Mouse (Mus musculus): ENCODE data around the gene Rnaseh2c.
A peak's percentile ranks its signal among the peaks of the same experiment; 100 is the strongest.

The Rnaseh2c gene

DNA sequence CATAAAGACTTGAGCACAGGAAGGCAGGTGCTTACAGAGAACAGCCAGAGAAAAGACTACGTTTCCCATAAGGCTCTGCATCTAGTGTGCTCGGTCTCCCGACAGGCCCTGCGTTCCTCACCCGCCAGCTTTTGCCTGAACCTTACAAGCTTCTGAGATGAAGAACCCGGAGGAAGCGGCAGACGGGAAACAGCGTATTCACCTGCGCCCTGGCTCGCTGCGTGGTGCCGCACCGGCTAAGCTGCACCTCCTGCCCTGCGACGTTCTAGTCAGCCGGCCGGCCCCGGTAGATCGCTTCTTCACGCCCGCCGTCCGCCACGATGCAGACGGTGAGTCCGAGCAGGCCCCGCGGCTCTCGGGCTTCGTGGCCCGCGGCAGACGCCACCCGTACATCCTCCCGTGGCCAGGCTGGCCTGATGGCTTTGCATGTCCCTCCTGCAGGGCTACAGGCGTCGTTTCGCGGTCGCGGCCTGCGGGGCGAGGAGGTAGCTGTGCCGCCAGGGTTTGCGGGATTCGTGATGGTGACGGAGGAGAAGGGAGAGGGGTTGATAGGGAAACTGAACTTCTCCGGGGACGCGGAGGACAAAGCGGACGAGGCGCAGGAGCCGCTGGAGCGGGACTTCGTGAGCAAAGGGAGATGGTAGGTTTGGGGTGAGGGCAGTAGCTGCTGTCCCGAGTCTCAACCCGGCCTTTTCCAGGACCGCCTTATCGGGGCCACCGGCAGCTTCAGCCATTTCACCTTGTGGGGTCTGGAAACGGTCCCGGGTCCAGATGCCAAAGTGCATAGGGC, at the start of gene Rnaseh2c:
Gene Rnaseh2c (plus strand): TSS at position 122 of the 790 bp plus-strand sequence.
- peak; percentile 72 for DNase-seq

- DNase-seq, result no peak
Observed at GRCm38 (mm10) chr19:5553802-5554201, 47.9 kb upstream of the Rnaseh2c start.

DNA sequence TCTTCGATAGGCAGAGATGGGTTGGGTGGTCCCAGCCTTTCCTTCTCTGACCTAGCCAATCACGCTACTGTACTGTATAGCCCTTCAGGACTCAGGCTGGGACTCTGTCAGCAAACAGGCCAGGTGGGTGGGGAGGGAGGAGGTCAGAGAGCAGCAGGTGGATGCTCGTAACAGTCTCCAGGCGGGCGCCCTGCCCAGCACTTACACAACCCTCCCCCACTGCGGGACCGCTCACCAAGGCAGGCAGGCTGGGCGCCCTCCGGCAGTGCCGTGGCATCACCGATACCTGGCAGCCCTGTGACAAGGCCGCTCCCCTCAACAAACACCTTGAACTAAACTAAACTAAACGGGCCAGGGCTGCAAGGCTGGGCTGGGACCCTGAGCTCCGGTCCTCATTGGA, 47.5 kb upstream of the Rnaseh2c start:
- DNase-seq, result no peak

GRCm38 (mm10) chr19:5558169-5558568, 43.5 kb upstream of the Rnaseh2c start:
- no peak for DNase-seq

DNA sequence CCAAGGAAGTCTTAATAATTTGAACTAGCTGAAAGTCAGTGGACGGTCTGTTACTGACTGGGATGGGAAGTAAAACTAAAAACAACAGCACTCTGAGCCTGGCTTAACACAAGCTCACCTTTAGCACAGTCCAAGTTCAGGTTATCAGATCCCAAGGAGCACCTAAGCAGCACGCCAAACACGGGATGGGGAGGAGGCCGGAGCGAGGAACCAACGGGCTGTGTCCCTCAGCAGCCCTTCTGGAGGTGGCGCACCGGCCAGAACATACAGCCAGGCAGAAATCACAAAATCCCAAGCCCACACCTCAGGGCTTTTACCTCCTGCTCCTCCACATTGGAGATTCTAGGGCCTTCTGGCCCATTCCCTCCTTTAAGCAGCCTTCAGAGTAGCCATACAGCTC, 42.9 kb upstream of the Rnaseh2c start:
- no peak for DNase-seq

DNA sequence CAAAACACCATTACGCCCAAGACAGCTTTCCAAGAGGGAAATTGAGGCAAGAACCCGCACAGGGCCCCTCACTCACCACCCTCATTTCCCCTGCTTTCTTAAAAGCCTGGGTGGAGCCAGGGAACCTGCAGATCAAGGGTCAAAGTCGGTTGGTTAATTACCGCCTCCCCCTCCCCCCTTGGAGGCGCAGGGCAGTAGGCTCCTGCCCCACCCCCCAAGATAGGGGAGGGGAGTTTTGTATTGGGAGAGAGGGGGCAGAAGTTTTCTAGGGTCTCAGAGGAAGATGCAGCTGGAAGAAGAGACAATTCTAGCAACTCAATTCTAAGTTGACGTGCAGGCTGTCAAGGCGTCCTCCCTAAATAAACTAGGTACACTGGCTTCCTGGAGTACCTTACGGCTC, 42.4 kb upstream of the Rnaseh2c start:
- DNase-seq, result no peak

DNA sequence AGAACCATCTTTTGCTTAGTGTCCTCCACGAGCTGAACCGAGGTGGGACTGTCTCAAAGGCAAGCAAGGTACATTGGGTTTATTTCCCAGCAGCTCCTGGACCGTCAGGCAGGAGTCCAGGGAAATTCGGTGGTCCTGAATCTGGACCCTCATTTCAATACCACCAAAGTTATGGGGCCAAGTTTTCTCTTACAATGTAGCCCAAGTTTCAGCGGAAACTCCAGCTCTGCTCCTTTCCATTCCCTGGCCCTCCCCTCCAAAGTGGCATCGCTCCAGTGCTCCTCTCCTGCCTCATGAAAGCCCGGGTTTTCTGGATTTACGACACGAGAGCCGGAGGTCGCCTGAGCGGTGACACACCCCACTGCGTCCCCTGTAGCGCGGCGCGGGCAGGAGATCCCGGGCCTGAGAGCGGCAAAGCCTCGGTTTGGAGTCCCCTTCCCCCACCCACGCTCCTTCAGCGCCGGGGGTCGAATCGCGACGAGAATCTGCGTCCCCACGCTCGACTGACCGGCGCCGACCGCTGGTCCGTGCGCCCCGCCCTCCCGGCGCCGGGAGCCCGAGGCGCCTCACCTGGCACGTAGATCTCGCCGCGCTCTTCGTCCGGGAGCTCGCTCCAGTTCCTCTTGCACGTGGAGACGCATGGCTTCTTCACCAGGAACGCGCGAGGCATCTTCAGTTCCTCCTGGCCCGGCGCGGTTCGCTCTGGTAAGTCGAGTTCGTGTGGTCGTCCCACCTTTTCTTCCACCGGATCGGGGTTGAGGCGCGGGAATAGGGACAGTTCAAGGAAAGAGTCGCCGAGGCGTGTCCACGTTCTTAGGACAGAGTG, 41.8 kb upstream of the Rnaseh2c start:
- DNase-seq, result no peak

GRCm38 (mm10) chr19:5560457-5561041, 41.1 kb upstream of the Rnaseh2c start, which contains the start of gene Ovol1:
Gene Ovol1 (minus strand): TSS chr19:5560646.
- no peak for DNase-seq

DNA sequence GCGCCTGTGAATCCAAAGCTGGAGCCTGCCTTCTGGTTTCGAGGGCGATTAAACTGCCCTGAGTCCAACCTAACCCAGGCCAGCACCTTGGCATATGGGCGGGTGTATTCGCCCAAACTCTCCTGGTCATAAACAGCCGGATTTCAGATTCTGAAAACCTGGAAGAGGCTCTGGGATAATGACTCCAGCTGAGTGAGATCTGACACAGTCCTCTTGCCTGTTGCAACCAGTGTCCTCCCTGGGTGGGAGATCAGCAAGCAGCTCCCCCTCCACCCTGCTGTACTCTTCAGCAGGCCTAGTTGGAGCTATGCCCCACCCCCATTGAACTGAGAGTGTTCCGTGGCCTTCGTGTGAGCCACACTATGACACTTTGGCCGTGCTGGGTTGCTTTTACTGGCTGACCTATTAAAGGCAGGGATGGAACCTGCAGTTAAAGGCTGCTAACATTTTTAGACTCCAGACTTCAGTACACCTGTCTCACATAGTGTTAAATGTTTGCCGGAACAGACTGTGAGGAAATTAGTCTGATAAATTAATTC, 40.4 kb upstream of the Rnaseh2c start:
- DNase-seq, result no peak

- DNase-seq, result no peak
Observed at GRCm38 (mm10) chr19:5561886-5562285, 39.8 kb upstream of the Rnaseh2c start.

DNA sequence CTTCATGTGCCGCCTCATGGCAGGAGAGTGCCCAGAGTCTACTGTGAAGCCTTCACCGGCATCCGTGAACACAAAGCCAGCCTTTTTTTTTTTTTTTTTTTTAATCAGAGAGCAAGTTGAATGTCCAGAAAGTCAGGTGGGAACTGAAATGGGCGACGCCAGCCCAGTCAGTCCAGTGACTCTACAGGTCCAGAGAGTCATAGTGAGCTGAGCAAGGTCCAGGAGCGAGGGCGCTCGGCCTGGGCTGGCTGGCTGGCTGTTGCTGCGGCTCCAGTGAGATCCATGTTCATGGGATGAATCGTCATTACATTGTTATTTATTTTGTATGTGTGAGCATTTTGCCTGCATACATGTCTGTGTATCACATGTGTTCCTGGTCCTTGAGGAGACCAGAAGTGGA, 38.9 kb upstream of the Rnaseh2c start:
- no peak for DNase-seq

DNA sequence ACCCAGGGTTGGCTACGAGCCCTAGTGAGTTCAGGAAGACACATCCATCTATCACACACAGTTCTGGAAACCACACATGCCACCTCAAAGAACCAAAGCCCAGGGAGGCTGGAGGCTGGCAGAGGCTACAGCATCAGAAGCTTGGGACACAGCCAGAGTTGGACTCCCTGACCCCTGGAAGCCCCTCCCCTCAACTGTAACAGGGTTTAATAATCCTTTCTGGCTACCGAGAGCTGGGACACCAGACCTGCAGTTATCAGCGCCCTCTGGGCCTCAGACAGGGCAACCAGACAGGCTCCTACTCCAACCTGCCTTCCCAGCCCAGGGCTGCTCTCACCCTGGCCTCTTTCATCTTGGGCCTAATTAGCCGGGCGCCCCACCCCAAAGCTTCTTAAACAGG, 35.4 kb upstream of the Rnaseh2c start:
- DNase-seq, result peak; percentile 21

GRCm38 (mm10) chr19:5567180-5567533, 34.5 kb upstream of the Rnaseh2c start:
- no peak for DNase-seq

GRCm38 (mm10) chr19:5567534-5568469, 33.9 kb upstream of the Rnaseh2c start, which contains the start of gene Ap5b1:
Gene Ap5b1 (plus strand): TSS chr19:5568025.
- DNase-seq, result peak; percentile 93

DNA sequence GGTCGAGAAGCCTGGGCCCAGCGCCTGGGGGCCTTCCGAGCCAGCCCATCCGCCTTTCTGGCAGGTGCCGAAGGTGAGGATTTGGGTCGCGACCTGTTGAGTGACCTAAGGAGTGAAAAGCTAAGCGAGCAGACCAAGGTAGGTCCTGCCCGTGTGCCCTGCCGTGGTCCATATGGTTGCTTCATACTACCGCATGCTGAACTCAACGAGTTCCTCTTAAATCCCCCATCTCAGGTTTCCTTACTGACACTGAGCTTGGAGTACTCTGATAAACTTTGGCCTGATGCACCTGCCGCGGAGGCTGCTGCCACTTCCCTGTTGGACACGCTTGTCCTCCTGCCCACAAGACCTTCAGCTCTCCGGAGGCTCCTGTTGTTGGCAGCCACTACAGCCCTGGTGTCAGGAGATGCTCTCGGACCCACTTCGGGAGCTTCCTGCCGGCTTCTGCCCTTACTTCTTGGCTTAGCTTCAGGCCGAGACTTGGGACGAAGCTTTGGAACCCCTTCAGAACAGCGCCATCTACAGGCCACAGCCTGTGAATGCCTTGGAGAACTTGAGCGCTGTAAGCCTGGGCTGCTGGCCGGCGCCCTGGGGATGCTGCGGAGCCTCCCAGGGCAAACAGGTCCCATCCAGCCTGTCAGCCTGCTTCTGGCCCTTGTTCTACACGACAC, 33.1 kb upstream of the Rnaseh2c start:
- peak; percentile 83 for DNase-seq

DNA sequence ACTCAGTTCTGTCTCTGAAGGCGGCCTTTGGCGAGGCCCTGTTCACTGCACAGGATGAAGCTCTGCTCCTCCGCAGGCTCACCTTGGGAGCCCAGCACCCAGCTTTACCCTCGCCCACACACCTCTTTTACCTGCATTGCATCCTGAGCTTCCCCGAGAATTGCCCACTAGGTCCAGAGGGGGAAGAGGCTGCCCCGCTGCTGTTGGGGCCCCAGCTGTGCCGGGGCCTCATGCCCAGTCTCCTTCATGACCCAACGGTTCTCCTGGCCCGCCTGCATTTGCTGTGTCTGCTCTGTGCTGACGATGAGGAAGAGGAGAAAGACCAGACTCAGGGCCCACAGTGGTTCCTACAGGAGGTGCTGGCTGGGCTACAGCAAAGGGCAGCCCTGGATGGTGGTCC, 32.2 kb upstream of the Rnaseh2c start:
- DNase-seq, result peak; percentile 15

- no peak for DNase-seq
Observed at GRCm38 (mm10) chr19:5570353-5571246, 31.1 kb upstream of the Rnaseh2c start.

DNA sequence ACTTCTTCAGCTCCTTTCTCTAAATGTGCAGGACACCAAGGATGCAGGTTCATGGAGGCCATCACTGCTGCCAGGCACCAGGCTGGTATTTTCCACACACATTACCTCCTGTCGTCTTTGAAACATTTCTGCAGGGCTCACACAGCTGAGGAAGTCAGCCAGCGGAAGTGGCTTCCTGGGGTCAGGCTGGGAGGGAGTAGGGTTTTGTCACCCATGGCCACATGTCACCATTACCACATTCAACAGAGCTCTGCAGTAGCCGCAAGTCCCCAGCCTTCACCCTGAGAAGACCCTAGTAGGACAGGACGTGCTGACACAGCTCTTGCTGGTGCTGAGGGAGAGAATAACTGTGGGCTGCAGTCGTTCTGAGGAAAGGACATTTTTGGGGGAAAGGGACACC, 29.8 kb upstream of the Rnaseh2c start:
- no peak for DNase-seq

GRCm38 (mm10) chr19:5572331-5573125, 29.1 kb upstream of the Rnaseh2c start:
- no peak for DNase-seq

DNA sequence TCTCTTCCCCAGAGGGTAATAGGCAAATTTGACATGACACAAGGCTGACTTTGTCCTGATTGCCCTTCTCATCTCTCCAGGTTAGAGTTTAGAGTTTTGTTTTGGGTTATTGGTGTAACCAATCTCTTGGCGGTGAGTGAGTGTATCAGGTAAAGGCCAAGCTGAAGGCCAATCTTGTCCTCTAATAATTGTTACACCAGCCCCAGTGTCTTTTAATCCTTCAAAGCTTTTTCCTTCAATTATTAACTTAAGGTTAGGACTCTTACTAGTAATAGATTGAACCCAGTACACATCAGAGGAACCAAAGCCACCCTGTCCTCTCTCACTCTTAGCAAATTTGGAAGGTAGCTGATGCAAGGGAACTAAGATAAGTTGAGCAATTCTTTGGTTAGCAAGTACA, 26.3 kb upstream of the Rnaseh2c start:
- no peak for DNase-seq
